Mouse (Mus musculus): ENCODE measurements at regions not wholly inside any gene's neighbourhood (a gene's known extent, or its start where the extent isn't known, plus 50 kb on each side); places are given as distances from the start of the nearest gene placed in this dataset.

DNA sequence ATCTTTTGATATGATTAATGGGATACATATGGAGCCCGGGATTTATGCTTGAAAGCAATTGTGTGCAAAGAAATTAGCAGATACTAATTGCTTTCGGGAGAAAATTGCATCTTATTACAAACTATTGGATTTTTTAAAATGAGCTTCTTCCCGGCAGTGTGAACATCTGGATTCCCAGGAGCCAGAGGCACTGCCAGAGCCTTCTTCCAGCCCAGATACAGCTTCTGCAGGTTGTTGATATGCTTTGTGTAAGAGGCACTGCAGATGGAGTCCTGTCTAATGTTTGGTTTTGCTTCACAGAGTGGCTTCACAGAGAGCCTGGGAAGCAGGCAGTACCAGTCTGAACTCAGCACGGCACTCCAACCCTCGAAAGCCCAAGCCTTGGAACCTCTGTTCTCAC lies 207.9 kb upstream of the Six2 start:
- no peaks in the 10 kb centered on the region for H3K4me1 ChIP-seq (ENCODE audit: control insufficient read depth, insufficient read depth, insufficient read length, low read length)
- H3K4me3 ChIP-seq (ENCODE audit: insufficient read depth, low read depth, low read length): no peak overlapping the region
- no peak overlapping the region for H3K27ac ChIP-seq (replicated peaks; ENCODE audit: low read depth, low read length)

- Histone ChIP-seq H3K4me3 (ENCODE audit: insufficient read depth, low read depth, low read length) (no peak overlapping the region), H3K4me1 (ENCODE audit: control insufficient read depth, insufficient read depth, insufficient read length, low read length) (no peaks in the 10 kb centered on the region), H3K27ac (replicated peaks; ENCODE audit: low read depth, low read length) (no peak overlapping the region)
Observed at GRCm38 (mm10) chr17:85891243-85891642, 203.2 kb upstream of the Six2 start.

DNA sequence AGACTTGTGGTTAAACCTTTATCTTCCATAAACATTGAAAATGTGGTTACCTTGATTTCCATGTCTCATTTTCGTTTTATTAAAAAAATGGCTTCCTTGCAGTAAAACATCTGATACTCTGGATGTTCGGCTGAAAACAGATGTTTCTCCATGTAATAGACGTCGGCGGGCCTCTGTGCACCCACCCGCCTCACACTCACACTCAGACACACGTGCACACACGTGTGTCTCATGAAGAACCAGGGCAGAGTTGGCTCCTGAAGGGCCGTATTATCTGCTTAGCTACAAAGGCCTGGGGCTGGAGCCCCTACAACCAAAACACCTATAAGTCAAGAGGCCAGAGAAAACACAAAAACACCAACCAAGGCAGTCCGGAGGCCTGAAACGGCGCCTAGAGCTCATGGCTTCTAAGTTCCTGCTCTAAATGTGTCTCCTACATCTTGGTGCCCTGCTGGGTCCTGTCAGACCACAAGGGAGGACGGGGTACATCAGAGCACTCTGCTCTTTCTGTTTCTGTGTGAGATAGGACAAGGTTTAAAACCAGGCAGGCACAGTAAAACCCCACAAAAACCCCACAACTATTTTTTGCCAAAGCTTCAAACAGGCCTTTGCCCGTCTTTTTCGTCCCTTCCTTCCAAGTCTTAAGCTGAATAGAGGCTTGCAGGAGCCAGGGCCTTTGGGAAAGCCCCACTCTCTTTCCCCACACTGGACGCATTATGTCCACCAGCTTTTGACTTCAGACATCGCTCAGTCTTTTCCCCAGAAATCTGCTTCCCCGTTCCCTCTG lies 201.9 kb upstream of the Six2 start:
- H3K4me1 ChIP-seq (ENCODE audit: control insufficient read depth, insufficient read depth, insufficient read length, low read length): no peaks in the 10 kb centered on the region
- H3K4me3 ChIP-seq (ENCODE audit: insufficient read depth, low read depth, low read length): no peak overlapping the region
- H3K27ac ChIP-seq (replicated peaks; ENCODE audit: low read depth, low read length): no peak overlapping the region

DNA sequence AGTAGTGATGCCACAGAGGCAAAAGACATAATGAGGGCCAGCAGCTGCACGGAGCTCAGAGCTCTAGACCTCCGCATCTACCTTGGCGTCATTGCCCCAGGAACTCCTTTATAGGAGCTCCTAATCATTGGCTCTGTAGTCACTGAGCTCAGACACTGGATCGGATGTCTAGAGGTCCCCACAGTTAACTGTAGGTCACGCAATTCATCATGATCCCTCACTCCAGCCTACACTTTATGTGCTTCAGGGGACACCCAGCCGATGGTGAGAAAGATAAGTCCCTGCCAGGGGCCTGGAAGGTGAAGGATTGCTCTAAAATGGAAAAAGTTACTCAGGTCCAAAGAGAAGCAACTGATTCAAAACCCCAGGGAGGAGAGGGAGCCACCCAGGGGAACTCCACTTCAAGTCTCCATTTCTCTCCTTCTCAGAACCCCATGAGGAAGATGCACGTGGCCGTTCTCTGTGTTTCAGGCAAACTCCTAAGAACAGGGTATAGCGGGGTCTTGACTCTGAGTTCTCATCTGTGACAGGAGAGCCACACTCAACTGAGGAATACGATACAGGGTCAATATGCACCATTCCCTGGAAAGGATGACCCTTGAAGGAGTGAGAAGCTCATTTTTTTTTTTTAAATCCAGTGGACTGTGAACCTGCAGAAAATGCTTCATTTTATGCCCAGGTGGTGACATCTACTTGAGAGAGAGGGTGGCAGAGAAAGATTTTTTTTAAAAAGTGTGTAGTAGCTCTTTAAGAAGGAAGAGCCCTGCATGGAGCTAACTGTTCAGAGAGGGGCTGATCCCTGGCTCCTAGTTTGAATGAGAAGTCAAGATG lies 200.7 kb upstream of the Six2 start:
- Histone ChIP-seq H3K4me1 (ENCODE audit: control insufficient read depth, insufficient read depth, insufficient read length, low read length) (no peaks in the 10 kb centered on the region), H3K4me3 (ENCODE audit: insufficient read depth, low read depth, low read length) (no peak overlapping the region), H3K27ac (replicated peaks; ENCODE audit: low read depth, low read length) (no peak overlapping the region)

GRCm38 (mm10) chr17:85886675-85887074 lies 198.6 kb upstream of the Six2 start:
- Histone ChIP-seq H3K4me1 (ENCODE audit: control insufficient read depth, insufficient read depth, insufficient read length, low read length) (no peaks in the 10 kb centered on the region), H3K4me3 (ENCODE audit: insufficient read depth, low read depth, low read length) (no peak overlapping the region), H3K27ac (replicated peaks; ENCODE audit: low read depth, low read length) (no peak overlapping the region)

GRCm38 (mm10) chr17:85886237-85886636 lies 198.2 kb upstream of the Six2 start:
- no peak overlapping the region for H3K4me3 ChIP-seq (ENCODE audit: insufficient read depth, low read depth, low read length)
- H3K27ac ChIP-seq (replicated peaks; ENCODE audit: low read depth, low read length): no peak overlapping the region

DNA sequence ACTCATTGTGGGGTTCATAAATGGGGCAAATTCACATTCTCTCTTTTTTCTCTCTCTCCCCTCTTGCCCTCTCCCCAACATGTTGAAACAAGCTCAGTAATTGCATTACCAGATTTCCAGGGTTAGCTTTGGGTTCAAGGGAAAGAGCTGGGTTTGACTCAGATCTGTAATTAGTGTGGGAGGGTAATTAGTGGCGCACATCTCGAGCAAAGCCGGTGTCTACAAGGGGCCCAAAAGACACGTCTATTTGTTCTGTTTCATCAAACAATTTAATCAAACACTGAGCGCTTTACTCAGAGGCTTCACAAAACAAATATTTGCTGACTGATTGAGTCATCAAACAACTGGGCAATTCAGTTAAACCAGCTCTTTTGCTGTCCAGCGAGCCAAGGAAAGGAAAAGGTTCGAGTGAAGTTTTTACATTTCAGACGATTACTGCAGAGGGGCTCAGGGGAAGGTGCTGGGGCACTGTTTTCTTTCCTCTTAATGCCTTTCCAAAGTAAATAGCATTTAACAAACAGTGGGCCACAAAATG lies 193.6 kb upstream of the Six2 start:
- Histone ChIP-seq H3K4me1 (ENCODE audit: control insufficient read depth, insufficient read depth, insufficient read length, low read length) (no peaks in the 10 kb centered on the region), H3K4me3 (ENCODE audit: insufficient read depth, low read depth, low read length) (no peak overlapping the region), H3K27ac (replicated peaks; ENCODE audit: low read depth, low read length) (no peak overlapping the region)

More at GRCm38 (mm10) chr17:85886237-85886636, 198.2 kb upstream of the Six2 start:
- no peaks in the 10 kb centered on the region for H3K4me1 ChIP-seq (ENCODE audit: control insufficient read depth, insufficient read depth, insufficient read length, low read length)

- no peak overlapping the region for H3K27ac ChIP-seq (replicated peaks; ENCODE audit: low read depth, low read length)
- no peak overlapping the region for H3K4me3 ChIP-seq (ENCODE audit: insufficient read depth, low read depth, low read length)
- no peaks in the 10 kb centered on the region for H3K4me1 ChIP-seq (ENCODE audit: control insufficient read depth, insufficient read depth, insufficient read length, low read length)
Observed at GRCm38 (mm10) chr17:85881046-85881445, 193.0 kb upstream of the Six2 start.

GRCm38 (mm10) chr17:85877426-85877825 lies 189.4 kb upstream of the Six2 start:
- no peak overlapping the region for H3K27ac ChIP-seq (replicated peaks; ENCODE audit: low read depth, low read length)
- H3K4me3 ChIP-seq (ENCODE audit: insufficient read depth, low read depth, low read length): no peak overlapping the region
- no peaks in the 10 kb centered on the region for H3K4me1 ChIP-seq (ENCODE audit: control insufficient read depth, insufficient read depth, insufficient read length, low read length)

GRCm38 (mm10) chr17:85876853-85877252 lies 188.8 kb upstream of the Six2 start:
- H3K4me1 ChIP-seq (ENCODE audit: control insufficient read depth, insufficient read depth, insufficient read length, low read length): no peaks in the 10 kb centered on the region
- no peak overlapping the region for H3K27ac ChIP-seq (replicated peaks; ENCODE audit: low read depth, low read length)
- H3K4me3 ChIP-seq (ENCODE audit: insufficient read depth, low read depth, low read length): no peak overlapping the region

DNA sequence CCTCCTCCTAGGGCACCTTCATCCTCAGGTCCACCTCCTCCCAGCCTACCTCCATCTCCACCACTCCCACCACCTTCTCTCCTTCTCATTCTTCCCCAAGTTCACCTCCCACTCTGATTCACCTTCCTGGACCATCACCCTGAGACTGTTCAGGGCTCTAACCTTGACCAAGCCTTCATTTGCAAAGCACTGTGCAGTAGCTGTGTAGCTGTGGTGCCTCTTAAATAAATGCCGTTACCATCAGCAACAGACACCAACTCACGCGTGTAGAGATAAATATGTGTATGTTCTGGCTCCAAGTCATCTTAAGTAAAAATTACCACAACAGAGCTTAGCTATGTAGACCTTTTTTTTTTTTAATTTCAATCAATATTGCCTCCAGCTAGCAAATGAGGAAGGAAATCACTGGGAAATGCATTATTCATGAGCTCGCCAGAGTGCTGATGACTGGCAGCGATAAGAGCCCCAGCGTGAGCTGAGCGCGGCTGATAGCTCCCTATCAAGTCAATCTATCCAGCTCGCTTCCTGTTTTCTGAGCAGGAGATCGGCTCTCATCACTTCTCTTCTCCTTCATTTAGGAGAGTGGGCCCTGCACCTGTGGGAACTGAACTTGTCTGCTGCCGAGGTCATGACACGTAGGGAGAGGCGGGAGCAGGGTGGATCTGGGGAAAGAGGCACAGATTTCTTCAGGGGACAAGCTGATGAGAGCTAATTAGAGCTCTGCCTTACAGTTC lies 185.9 kb upstream of the Six2 start:
- Histone ChIP-seq H3K27ac (replicated peaks; ENCODE audit: low read depth, low read length) (no peak overlapping the region), H3K4me1 (ENCODE audit: control insufficient read depth, insufficient read depth, insufficient read length, low read length) (no peaks in the 10 kb centered on the region), H3K4me3 (ENCODE audit: insufficient read depth, low read depth, low read length) (no peak overlapping the region)

DNA sequence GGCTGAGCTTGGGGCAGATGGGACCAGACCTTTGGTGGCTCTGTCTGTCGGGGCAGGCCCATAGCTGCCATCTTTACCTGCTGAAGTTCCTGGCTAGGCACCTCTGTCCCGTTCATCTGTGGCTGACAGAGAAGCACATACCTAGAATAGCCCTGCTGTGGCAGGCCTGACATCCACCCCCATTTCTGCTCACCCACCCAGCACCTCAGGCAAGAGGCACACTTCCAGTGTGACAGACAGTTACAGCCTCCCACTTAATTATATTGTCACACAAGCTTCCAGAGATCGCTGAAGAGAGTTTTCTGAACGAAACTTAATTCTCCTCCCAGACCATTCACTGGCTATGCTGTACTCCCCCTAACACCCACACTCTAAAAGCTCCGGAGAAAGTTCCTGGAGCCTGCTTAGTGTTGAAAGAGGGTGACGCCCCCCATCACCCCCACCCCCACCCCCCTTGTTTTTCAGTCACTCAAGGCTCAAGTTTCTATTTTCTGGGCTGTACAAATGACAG lies 184.9 kb upstream of the Six2 start:
- H3K4me1 ChIP-seq (ENCODE audit: control insufficient read depth, insufficient read depth, insufficient read length, low read length): no peaks in the 10 kb centered on the region
- no peak overlapping the region for H3K27ac ChIP-seq (replicated peaks; ENCODE audit: low read depth, low read length)
- no peak overlapping the region for H3K4me3 ChIP-seq (ENCODE audit: insufficient read depth, low read depth, low read length)

GRCm38 (mm10) chr17:85870406-85870805 lies 182.3 kb upstream of the Six2 start:
- no peak overlapping the region for H3K27ac ChIP-seq (replicated peaks; ENCODE audit: low read depth, low read length)
- no peak overlapping the region for H3K4me3 ChIP-seq (ENCODE audit: insufficient read depth, low read depth, low read length)

DNA sequence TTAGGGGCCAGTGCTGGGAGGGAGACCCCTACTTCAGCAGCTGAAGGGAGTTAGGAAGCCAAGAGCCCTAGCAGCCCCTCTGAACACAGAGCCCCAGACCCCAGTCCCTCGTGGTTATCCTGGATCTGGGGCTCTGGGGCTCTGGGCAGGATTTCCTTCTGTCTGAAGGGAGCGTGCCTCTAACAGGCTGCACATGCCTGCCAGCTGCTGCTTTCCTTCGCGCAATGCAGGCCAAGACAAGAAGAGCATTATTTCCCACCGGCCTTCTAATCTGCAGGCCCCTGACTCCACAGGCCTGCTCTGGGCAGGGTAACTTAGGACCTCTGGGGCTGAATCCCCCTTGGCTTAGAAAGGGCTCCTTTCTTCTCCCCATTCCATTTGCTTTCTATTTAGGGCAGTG lies 181.1 kb upstream of the Six2 start:
- Histone ChIP-seq H3K4me3 (ENCODE audit: insufficient read depth, low read depth, low read length) (no peak overlapping the region), H3K27ac (replicated peaks; ENCODE audit: low read depth, low read length) (no peak overlapping the region), H3K4me1 (ENCODE audit: control insufficient read depth, insufficient read depth, insufficient read length, low read length) (peaks cover 4% of the 10 kb centered on the region; the same call in 1 of the 2 replicates)

More at GRCm38 (mm10) chr17:85870406-85870805, 182.3 kb upstream of the Six2 start:
- peaks cover 4% of the 10 kb centered on the region; the same call in 1 of the 2 replicates for H3K4me1 ChIP-seq (ENCODE audit: control insufficient read depth, insufficient read depth, insufficient read length, low read length)
